Mouse (Mus musculus) thymus, postnatal 0 days (tissue): Measurements from ENCODE around the gene Bhlhb9. TPM values are rescaled to one million over a fixed set of nuclear protein-coding genes. Genes with fewer than 3 reads are reported as not detected.
"Not testable (repeated sequence)": the region's sequence is repeated elsewhere in the genome, so short reads cannot be mapped to it uniquely, and the experiment has no call there.

ENCODE experiments used
- DNase-seq: peaks from one replicate; pipeline ENCODE4 v3.0.0-alpha.2; 2015; ENCODE audit warnings: low spot score
- polyA plus RNA-seq: library from polyadenylated mRNA; unstranded; fragments of >200 nt; fragmentation: Nextera tagmentation; extraction: Ambion mirVana; gene quantifications from 2 replicates; pipeline ENCODE4 v1.2.1, GENCODE M21; 2015

Bhlhb9 gene
- polyA plus RNA-seq: 55.0 and 55.1 TPM in 2 replicates

DNA sequence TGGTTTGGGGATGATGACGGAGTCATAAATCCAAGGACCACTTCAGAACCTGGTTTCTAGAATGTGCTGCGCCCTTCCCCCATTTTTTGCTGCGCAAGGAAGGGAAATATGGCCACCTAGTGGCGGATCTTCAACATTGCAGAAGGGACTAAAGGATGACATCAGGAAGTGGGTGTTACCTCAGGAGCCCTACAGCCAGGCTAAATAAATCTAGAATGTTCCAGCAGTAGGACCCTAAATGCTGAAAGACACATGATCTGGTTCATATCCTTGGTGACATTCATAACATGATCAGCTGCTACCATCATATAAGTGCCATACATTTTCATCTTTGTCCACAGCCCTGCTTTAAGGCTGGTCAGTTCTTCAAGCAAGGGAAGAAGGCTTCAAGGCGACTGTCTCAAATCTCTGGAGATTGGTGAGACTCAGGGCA, at the start of gene Bhlhb9:
Gene Bhlhb9 (plus strand): TSS at position 383 of the 433 bp plus-strand sequence.
- DNase-seq: peak; percentile 65

DNA sequence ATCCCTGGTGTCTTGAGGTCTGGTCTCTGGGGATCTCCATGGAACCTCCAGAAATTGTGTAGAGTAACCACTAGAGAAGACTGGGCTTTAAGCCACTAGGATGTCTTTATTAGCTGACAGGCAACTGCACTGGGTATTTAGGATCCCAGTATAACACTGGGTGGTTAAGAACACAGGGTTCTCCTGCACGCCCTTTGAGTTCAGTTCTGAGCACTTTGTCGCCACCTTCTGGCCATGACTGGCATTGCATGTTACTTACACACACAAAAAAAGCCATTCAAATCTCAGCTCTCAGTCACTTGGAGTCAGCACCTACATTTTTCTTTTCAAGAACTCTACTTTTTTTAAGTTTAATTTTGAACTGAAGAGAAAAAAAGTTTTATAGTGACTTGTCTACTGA, 44.6 kb upstream of the Bhlhb9 start:
- DNase-seq: peak; percentile 62

DNA sequence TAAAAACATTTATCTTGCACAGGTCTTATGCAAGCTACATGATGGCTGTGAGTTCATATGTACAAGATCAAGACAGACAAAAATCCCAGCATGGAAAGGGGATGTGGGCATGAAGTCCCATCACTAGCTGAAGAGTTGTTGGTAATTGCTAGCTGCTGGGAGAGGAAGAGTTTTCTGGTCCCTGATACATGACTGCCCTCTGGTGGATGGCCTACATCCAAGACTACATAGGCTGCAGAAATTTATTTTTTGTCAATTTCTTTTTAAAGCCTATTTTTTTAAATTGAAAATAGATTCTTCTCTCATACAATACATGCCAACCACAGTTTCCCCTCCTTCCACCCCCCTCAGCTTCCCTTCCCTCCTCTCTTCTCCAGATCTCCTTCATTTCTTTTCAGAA, 35.7 kb upstream of the Bhlhb9 start:
- DNase-seq: peak; percentile 7

DNA sequence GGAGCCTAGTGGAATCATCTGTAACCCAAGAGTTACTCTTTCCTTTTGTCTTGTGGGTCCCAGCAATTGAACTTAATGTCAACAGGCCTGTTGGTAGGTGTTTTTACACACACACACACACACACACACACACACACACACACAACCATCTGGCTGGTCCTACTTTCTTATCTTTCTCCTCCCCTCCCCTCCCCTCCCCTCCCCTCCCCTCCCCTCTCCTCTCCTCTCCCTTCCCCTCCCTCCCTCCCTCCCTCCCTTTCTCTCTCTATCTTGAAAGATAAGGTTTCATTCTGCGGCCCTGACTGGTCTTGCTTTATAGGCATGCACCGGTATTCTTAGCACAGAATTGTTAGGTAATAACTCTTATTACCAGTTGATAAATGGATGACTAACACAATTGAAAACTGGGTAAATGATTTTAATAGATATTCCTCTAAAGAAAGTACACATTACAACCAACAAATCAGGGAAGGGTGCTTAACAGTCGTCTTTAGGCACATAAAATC, 29.3 kb upstream of the Bhlhb9 start:
- DNase-seq: no peak

DNA sequence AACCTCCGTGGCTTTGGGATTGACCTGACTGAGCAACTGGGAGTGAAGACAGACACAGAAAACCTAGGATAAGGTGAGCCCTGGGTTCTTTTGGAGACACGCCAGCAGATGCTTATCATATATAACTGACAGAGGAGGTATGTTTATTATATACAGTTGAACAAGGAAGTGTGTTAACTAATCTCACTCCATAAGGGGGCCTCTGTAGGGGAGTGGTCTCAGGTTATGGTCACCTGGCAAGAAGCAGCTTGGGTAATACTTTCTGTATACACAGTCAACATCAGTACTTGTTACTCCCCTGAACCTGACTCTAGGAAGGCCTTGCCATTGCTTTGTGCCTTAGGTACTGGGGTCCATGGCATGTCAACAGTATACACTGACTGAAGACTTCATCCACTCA, 28.8 kb upstream of the Bhlhb9 start:
- DNase-seq: no peak

DNA sequence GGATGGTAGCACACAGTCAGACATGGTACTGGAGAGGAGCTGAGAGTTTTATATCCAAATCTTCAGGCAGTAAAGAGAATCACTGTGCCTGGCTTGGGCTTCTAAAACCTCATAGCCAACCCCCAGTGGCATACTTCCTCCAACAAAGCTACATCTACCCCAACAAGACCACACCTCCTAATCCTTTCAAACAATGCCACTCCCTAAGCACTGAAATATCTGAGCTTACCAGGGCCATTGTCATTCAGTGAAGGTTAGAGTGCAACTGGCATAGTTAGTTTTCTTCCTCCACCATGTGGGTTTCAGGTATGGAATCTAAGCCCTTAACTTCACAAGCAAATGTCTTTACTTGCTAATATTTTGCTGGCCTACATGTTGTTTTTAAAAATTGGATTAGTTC, 5.9 kb upstream of the Bhlhb9 start:
- DNase-seq: no peak

DNA sequence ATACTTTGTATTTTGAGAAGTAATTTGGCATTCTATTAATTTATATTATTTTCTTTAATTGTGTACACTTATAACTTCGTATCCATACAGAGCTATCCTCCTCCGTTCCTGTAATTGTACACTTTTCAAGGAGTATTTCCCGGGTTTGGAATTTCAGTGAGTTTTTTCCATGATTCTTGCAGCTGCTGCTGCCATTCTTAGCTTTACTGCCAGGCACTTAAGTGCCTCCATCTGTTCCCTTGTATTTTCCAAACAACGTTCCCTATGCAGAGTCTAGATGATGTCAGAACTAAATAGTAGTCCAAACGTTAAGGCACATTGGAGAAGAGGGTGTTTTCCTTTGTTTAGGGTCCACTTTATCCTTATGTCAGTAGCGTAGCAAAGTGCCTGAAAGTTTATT, 5.1 kb upstream of the Bhlhb9 start:
- no peak for DNase-seq

DNA sequence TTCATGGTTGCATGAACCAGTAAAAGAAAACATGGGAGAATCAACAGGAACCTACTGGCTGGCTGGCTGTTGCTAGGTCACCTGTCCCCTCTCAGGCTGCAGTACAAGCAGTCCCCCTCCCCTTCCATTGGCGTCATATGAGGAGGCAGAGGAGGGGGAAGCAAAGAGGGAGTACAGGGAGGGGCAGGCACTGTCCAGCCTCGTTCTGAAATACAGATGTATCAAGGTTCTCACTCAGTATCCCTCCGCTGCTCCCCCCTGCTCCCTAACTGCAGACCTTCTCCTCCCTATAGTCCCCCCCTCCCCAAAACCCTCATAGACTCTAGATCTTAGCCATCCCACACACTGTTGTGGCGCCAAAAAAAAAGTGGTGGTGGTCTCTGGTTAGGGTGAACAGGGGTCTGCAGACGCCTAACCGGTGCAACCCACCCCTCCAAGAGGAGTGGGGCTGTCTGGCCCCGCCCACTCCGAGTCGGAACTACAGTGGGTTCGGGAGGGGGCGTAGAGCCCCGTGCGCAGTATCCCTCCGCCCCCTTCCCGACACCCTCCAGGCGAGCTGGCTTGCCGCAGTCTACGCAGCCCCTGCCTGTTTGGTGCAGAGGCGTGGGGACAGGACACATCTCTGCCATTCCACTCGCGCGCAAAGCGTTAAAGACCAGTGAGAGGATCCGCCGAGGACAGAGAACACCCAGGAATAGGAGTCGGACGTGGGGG, 1.6 kb upstream of the Bhlhb9 start:
- peak; percentile 64 for DNase-seq

DNA sequence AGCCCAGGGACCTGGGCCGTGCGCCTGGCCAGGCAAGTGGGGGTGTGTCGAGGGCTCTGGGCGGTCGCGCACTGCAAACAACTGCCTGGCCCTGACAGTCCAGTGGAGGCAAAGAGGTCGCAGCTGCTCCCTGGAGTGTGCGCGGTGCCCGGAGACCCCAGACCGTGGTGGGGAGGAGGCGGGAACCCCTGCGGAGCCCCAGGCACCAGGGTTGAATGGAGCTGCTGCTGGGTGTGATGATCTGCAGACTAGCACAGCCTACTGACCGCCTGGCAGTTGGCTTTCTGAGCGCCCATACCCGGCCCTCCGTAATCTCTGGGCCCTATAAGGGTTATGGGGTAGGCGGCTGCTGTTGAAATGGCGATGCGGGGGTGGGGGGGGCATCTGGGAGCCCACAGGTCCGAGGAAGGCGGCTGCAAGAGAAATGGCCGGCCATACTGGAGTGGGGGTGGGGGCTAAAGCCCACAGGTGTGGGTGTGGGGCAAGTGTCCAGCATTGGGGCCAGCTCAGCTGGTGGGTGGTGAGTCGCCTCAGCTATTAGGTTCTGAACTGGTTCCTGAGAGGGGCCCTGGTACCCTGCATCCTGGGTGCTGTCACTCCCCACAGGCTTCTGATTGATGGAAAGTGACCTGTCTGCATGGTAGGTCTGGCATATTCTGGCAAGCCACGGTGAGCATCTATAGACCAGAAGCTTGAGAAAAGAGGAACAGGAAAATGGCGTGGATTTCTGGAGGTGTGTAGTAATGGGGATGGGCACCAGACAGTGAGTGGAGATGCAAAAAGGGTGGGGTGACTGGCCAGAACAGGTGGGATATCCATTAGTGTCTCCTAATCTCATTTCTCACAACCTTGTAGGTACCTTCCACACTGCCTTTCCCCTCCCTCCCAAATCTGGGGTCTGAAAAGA, 836 bp upstream of the Bhlhb9 start:
- DNase-seq: not testable (repeated sequence)

DNA sequence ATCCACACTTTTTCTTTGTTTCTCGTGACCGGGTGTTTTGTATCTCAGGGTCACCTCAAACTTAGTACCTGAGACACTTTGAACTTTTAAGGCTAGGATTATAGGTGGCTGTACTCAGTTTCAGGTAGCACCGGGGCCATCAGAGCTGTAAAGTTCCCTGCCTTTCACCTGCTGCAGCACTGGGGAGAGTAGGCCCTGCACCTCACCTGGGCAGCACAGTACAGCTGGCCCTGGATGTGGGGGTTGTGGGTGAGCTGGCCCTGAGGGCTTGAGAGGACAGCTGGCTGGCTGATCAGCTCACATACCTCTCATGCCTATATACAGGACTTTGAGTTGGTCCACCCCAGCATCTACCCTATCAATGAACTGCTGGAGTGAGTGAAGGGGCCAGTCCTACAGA, 6.8 kb downstream of the Bhlhb9 start:
- DNase-seq: no peak

DNA sequence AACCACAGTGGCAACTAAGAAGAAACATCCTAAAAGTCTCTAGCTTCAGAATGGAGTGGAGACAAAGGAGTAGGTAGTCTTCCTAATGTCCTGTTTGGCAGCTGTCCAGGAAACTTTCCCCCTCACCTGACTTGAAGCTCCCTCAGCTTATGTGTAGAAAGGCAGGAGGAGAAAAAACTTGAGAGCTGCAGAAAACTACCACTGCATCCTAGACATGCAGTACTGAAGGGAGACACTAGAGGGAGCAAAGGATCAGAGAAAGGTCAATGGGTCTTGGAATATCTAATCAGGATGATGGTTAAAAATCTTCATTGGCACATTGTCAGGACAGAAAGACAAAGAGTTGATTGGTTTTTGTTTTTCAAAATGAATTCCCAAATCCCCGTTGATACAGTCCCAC, 8.4 kb downstream of the Bhlhb9 start:
- DNase-seq: peak; percentile 29

DNA sequence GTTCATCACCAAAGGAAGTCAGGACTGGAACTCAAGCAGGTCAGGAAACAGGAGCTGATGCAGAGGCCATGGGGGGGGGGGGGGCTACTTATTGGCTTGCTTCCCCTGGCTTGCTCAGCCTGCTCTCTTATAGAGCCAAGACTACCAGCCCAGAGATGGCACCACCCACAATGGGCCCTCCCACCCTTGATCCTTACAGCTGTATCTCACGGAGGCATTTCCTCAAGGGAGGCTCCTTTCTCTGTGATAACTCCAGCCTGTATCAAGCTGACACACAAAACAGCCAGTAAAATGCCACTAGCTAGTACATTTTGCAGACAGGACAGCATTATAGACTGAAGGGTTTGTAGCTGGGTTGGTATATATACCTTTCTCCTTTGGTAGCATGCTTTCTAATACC, 38.5 kb downstream of the Bhlhb9 start:
- DNase-seq: not testable (repeated sequence)

DNA sequence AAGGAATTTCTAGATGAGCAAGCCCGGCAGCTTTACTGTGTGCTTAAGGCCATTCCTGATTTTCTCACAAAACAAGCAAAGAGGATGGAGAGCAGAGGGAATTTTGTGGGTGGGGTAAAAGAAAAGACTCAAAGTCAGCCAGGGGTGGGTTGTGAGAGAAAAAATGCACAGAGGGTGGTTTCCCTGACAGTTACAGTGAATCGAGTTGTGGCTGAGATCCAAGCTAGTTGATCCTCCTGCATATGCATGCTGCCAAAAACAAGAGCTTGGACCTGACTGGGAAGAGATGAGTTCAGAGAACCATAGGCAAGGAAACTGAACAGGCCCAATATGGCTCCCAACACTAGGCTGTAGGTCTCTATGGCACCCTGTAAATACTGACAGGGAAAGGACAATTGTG, 40.5 kb downstream of the Bhlhb9 start:
- no peak for DNase-seq

DNA sequence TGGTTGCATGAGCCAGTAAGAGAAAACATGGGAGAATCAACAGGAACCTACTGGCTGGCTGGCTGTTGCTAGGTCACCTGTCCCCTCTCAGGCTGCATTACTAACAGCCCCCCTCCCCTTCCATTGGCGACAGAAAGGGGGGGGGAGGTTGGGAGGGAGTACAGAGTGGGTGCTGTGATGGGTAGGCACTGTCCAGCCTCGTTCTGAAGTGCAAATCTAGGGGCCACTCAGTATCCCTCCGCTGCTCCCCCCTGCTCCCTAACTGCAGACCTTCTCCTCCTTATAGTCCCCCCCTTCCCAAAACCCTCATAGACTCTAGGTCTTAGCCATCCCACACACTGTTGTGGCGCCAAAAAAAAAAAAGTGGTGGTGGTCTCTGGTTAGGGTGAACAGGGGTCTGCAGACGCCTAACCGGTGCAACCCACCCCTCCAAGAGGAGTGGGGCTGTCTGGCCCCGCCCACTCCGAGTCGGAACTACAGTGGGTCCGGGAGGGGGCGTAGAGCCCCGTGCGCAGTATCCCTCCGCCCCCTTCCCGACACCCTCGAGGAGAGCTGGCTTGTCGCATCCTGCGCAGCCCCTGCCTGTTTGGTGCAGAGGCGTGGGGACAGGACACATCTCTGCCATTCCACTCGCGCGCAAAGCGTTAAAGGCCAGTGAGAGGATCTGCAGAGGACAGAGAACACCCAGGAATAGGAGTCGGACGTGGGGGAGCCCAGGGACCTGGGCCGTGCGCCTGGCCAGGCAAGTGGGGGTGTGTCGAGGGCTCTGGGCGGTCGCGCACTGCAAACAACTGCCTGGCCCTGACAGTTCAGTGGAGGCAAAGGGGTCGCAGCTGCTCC, 41.3 kb downstream of the Bhlhb9 start, which contains the start of gene Gprasp2:
Gene Gprasp2 (plus strand): TSS at position 514 of the 840 bp plus-strand sequence.
- peak; percentile 39 for DNase-seq

DNA sequence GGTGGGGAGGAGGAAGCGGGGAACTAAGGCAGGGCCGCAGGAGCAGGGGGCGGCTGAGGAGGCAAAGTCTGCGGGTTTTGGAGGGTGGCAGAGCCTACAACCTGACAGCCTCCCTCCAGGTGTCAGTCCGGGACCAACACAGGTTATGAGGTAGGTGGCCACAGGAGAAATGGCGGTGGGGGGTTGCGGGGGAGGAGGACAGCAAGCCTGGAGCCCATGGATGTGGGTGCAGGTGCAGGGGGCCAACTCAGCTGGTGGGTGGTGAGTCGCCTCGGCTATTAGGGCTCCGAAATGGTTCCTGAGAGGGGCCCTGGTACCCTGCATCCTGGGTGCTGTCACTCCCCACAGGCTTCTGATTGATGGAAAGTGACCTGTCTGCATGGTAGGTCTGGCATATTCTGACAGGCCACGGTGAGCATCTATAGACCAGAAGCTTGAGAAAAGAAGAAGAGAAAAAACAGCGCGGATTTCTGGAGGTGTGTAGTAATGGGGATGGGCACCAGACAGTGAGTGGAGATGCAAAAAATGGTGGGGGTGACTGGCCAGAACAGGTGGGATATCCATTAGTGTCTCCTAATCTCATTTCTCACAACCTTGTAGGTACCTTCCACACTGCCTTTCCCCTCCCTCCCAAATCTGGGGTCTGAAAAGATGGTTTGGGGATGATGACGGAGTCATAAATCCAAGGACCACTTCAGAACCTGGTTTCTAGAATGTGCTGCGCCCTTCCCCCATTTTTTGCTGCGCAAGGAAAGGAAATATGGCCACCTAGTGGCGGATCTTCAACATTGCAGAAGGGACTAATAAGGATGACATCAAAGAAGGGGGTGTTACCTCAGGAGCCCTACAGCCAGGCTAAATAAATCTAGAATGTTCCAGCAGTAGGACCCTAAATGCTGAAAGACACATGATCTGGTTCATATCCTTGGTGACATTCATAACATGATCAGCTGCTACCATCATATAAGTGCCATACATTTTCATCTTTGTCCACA, 42.3 kb downstream of the Bhlhb9 start:
- DNase-seq: peak; percentile 53

DNA sequence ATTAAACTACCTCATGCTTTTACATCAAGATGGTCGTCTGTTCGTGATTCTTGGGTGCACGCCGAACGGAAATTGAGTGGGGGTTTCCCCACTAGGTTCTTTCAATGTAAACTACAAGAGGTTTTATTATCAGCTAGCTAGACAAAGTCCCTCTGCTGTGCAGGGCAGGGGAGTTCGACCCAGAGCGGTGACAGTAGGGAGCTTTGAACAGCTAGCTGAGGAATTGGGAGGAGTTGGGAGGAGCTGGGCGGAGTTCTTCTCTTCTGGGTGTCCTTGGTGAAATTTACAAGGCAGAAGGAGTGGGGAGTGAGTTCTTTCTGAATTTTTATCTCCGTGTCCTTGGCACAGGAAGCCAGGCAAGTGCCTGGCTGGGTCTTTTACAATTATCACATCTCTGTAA, 69.4 kb downstream of the Bhlhb9 start:
- DNase-seq: not testable (repeated sequence)

DNA sequence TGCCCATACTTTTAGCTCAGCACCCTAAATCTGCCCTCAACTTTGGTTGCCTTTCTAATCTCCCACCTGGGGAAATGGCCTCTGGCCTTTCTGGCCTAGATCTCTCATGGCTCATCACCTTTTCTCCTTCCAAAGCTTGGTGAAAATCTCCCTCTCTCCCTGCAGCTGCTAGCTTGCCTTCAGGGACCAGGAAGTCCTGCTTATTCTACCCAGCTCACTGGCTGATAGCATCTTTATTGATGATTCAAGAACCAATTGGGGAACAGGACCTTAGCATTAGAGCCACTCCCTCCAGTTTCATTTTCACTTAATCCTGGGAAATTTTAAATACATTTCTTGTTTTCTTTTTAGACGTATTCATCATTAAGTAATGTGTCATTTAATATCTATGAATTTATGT, 79.3 kb downstream of the Bhlhb9 start:
- no peak for DNase-seq

DNA sequence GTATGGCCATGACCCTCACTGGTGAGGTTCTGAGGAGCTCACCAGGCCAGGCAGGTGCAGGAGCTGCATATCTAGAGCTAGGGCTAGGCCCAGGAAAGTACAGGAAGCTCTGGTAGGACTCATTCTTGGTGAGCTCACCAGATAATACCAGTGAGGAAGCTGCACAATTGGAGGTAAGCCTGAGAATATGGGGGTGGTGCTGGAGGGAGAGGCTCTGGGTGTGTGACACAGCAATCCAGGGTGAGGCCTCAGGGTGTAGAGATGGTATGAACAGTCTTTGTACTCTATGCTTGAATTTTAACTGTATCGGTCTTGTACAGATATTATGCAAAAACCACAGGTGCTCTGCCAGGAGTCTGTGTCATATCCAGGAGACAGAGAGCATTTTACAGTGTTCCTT, 82.2 kb downstream of the Bhlhb9 start:
- DNase-seq: no peak

DNA sequence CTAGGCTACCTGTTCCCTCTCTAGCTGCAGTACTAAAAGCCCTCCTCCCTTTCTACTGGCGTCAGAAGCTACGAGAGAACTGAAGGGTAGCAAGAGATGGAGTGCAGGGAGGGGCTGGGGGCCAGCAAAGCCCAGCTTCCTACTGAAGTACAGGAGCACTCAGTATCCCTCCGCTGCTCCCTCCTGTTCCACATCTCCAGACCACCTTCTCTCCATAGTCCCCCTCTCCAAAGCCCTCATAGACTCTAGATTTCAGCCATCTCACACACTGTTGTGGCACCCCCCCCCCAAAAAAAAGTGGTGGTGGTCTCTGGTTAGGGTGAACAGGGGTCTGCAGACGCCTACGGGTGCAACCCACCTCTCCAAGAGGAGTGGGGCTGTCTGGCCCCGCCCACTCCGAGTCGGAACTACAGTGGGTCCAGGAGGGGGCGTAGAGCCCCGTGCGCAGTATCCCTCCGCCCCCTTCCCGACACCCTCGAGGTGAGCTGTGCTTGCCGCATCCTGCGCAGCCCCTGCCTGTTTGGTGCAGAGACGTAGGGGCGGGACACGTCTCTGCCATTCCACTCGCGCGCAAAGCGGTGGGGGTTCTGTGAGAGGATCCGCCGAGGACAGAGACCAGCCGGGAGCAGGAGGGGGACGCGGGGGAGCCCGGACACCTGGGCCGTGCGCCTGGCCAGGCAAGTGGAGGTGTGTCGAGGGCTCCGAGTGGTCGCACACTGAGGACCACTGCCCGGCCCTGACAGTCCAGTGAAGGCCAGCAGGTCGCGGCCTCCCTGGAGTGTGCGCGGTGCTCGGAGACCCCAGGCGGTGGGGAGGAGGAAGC, 88.2 kb downstream of the Bhlhb9 start:
- DNase-seq: peak; percentile 87
